Mouse (Mus musculus) heart, embryonic 14.5 days (tissue): ENCODE data around the gene Dhrs11. TPM values are rescaled to one million over a fixed set of nuclear protein-coding genes. Genes with fewer than 3 reads are reported as not detected.
A peak's percentile ranks its signal among the peaks of the same experiment; 100 is the strongest.

Experiments used
- ATAC-seq: fragments of 200-750 bp; cut with Nextera tagmentation; 2 replicates; pipeline ENCODE4 v1.8.0; 2017; ENCODE audit warnings: low read depth, moderate TSS enrichment; ENCODE audit not compliant: insufficient number of reproducible peaks, insufficient read depth, low FRiP score
- H3K27ac ChIP-seq, 2 experiments: fragments of 200-500 bp in 1 of 2; fragments of 300-500 bp in 1 of 2; sonication (generic) in 1 of 2; replicated peaks in 1 of 2; 2 replicates each; pipeline ENCODE4 v1.5.1; 2012 to 2014; ENCODE audit warnings: low read depth in 2 of 2, low read length in 2 of 2, control low read depth in 1 of 2, mild to moderate bottlenecking in 1 of 2, mixed read lengths in 1 of 2; ENCODE audit not compliant: control insufficient read depth in 1 of 2, insufficient read depth in 1 of 2
- H3K27me3 ChIP-seq: fragments of 300-500 bp; sonication (generic); 2 replicates; pipeline ENCODE4 v1.6.1; 2014; ENCODE audit warnings: mild to moderate bottlenecking, low read length, control low read depth; ENCODE audit not compliant: control insufficient read depth, insufficient read depth
- H3K36me3 ChIP-seq: fragments of 300-500 bp; sonication (generic); 2 replicates; pipeline ENCODE4 v1.6.1; 2014; ENCODE audit warnings: mild to moderate bottlenecking, control low read depth, low read length, mixed read lengths; ENCODE audit not compliant: control insufficient read depth, insufficient read depth
- H3K4me1 ChIP-seq, 2 experiments: fragments of 200-500 bp in 1 of 2; fragments of 300-500 bp in 1 of 2; sonication (generic) in 1 of 2; 2 replicates each; pipeline ENCODE4 v1.6.1; 2012 to 2014; ENCODE audit warnings: low read length in 2 of 2, control low read depth in 1 of 2, mixed read lengths in 1 of 2; ENCODE audit not compliant: control insufficient read depth in 2 of 2, insufficient read depth in 2 of 2
- H3K4me2 ChIP-seq: fragments of 300-500 bp; sonication (generic); 2 replicates; pipeline ENCODE4 v1.6.1; 2014; ENCODE audit warnings: mild to moderate bottlenecking, low read length
- H3K4me3 ChIP-seq, 2 experiments: fragments of 200-500 bp in 1 of 2; fragments of 300-500 bp in 1 of 2; sonication (generic) in 1 of 2; 2 replicates each; pipeline ENCODE4 v1.5.1; 2012 to 2014; ENCODE audit warnings: low read length in 2 of 2, mild to moderate bottlenecking in 2 of 2, control low read depth in 1 of 2, low read depth in 1 of 2, moderate library complexity in 1 of 2; ENCODE audit not compliant: control insufficient read depth in 1 of 2, insufficient read depth in 1 of 2
- H3K9ac ChIP-seq: fragments of 300-500 bp; sonication (generic); 2 replicates; pipeline ENCODE4 v1.6.1; 2014; ENCODE audit warnings: mild to moderate bottlenecking, low read length
- H3K9me3 ChIP-seq: fragments of 300-500 bp; sonication (generic); 2 replicates; pipeline ENCODE4 v1.6.1; 2016; ENCODE audit warnings: low read length, control low read depth; ENCODE audit not compliant: control insufficient read depth
- WGBS: fragments of 180-500 bp; shearing (Covaris S2); extraction: QIAGEN DNeasy Blood & Tissue Kit; methylation state at CpG from one replicate; pipeline ENCODE4 v1.1.7; 2014; 5-methylcytosine and 5-hydroxymethylcytosine counted together
- polyA plus RNA-seq: library from polyadenylated mRNA; unstranded; fragments of >200 nt; fragmentation: Nextera tagmentation; extraction: Ambion mirVana; gene quantifications from 2 replicates; pipeline ENCODE4 v1.2.1, GENCODE M21; 2014

Dhrs11 gene
- polyA plus RNA-seq, 1 experiment from 2014 or later: 46.5 TPM

DNA sequence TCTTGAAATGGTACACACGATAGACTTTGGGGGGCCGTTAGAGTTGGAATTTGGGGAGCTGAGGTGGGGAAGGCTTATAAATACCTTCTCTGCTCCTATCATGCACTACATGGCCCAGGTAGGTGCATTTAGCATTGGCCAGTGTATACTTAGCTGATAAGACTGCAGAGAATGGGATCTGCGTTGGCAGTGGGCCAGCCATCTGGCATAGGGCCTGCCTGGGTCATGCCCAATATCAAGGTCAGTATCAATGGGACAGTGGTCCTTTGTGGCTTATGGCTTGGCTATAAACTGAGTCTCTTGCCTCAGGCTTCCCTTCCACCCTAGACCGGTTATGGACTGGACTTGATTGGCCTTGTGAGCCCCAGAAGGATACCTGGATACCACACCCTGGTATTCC lies 24.4 kb downstream of the Dhrs11 start:
- Histone ChIP-seq H3K27me3 (no peaks in the 10 kb centered on the region), H3K4me2 (no peak overlapping the region), H3K9me3 (no peaks in the 10 kb centered on the region), H3K4me1 (no peaks in the 10 kb centered on the region), H3K4me3 (no peak overlapping the region), H3K9ac (no peak overlapping the region), H3K27ac (no peak overlapping the region), H3K36me3 (no peaks in the 10 kb centered on the region)
- WGBS: 80% methylated on average over 4 of the region's 4 CpGs
- ATAC-seq: no peak

DNA sequence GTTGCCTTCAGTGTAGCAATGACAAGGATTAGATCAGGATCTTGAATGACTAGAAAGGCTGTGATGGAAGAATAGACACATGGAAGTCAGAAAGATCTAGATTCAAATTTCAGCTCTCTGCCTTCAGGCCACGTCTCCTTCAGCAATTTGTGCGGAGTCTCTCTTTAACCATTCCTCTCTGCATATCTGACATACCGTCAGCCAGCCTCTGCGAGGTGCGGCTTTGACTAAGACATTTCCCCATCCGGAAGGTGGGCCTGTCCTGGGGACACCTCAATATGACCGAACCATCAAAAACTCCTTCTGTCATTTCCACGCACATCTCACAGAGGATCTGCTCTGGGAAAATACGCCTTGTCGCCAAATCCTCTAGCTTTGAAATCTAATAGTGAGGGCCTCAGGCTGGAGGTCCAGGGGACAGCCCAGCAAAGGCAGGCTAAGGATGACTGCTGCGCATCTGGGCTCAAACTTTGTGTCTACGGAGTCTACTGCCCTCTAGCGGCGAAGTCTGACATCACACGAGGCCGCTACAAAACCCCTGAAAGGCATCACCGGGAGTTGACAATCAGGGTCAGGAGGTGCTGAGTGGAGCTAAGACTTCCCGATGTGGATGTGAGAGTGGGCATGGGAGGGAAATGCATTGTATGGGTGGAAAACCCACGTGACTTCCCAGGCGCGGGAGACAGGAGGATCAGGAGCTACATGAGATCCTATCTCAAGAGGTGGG lies 31.0 kb downstream of the Dhrs11 start:
- Histone ChIP-seq H3K27ac (no peak overlapping the region), H3K9ac (no peak overlapping the region), H3K4me2 (no peak overlapping the region), H3K36me3 (no peaks in the 10 kb centered on the region), H3K27me3 (peaks cover 8% of the 10 kb centered on the region), H3K4me1 (no peaks in the 10 kb centered on the region), H3K9me3 (0 out of 2 replicates have a peak, but pooled peaks cover 2% of the 10 kb centered on the region), H3K4me3 (no peak overlapping the region)
- no peak for ATAC-seq
- 19% methylated on average over 21 of the region's 21 CpGs for WGBS

DNA sequence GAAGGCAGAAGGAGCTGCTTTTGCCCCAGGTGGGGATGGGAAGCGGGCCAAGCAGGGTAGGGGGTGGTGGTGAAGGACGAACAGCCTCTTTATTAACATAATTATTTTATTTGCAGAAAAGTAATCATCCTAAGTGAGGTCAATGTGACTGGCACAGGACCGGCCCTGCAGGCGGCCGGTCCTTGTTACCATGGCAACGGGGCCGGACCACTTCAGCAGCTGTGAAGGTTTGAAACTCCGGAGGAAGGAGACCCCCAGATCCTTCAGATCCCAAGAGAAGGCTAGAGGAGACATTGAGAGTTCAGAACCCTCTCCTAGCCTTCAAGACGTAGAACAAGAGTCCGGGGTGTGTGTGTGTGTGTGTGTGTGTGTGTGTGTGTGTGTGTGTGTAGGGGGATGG lies 31.8 kb downstream of the Dhrs11 start:
- WGBS: 58% methylated on average over 10 of the region's 10 CpGs
- no peaks in the 10 kb centered on the region for H3K36me3 ChIP-seq

DNA sequence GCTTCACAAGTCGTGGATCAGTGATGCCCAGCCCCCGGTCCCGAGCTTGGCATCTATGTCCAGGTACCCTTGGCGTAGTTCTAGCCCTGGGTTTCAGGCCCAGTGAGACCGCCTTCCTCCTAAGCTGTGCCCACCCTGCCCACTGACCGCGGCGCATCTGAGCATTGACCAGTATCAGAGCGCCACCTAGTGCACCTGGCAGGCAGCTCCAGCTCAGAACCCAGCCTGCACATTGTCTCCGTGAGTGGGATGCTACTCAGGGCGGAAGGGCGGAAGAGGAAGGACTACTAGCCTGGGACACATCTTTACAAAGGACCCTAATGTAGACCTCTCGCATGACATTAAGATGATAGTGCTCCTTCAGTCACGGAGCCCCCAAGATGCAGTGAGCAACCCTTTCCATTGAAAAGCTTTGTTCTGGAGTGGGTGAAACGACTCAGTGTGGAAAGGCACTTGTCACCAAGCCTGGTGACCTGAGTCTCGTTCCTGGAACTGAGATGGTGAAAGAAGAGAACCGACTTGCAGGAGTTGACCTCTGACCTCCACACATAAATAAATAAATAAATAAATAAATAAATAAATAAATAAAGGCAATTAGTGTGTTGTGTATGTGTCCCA lies 34.2 kb downstream of the Dhrs11 start:
- WGBS: 7% methylated on average over 17 of the region's 17 CpGs
- Histone ChIP-seq H3K27me3 (peaks cover 13% of the 10 kb centered on the region), H3K9me3 (0 out of 2 replicates have a peak, but pooled peaks cover 2% of the 10 kb centered on the region), H3K9ac (no peak overlapping the region), H3K4me1 (no peaks in the 10 kb centered on the region), H3K27ac (no peak overlapping the region), H3K4me3 (no peak overlapping the region), H3K36me3 (no peaks in the 10 kb centered on the region), H3K4me2 (peak overlapping the region; percentile 39)
- peak; percentile 33; the same call in 1 of the 2 replicates for ATAC-seq

More for the DNA sequence above, 31.8 kb downstream of the Dhrs11 start:
- 0 out of 2 replicates have a peak, but pooled peaks cover 2% of the 10 kb centered on the region for H3K9me3 ChIP-seq
- H3K9ac ChIP-seq: no peak overlapping the region
- peaks cover 9% of the 10 kb centered on the region for H3K27me3 ChIP-seq
- H3K4me3 ChIP-seq: no peak overlapping the region
- ATAC-seq: no peak
- no peak overlapping the region for H3K27ac ChIP-seq
- no peaks in the 10 kb centered on the region for H3K4me1 ChIP-seq
- no peak overlapping the region for H3K4me2 ChIP-seq

DNA sequence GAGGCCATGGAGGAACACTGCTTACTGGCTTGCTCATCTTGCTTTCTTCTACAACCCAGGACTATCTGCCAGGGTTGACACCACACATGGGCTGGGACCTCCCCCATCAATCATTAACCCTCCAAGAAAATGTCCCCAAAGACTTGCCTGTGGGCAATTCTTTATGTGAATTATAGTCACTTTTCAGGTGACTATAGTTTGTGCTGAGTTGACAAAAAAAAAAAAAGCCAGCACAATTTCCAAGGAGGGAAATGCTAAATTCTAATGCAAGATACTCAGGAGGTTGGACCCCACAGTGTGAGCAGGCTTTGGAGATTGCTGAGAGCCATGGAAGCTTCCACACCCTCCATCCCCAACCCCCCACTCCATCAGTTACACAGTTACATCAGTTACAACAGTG lies 35.2 kb downstream of the Dhrs11 start:
- no peak overlapping the region for H3K9ac ChIP-seq
- H3K4me1 ChIP-seq: no peaks in the 10 kb centered on the region
- H3K27me3 ChIP-seq: peaks cover 13% of the 10 kb centered on the region
- no peaks in the 10 kb centered on the region for H3K36me3 ChIP-seq
- no peak for ATAC-seq
- H3K4me2 ChIP-seq: no peak overlapping the region
- 0 out of 2 replicates have a peak, but pooled peaks cover 2% of the 10 kb centered on the region for H3K9me3 ChIP-seq
- no peak overlapping the region for H3K27ac ChIP-seq
- H3K4me3 ChIP-seq: no peak overlapping the region

DNA sequence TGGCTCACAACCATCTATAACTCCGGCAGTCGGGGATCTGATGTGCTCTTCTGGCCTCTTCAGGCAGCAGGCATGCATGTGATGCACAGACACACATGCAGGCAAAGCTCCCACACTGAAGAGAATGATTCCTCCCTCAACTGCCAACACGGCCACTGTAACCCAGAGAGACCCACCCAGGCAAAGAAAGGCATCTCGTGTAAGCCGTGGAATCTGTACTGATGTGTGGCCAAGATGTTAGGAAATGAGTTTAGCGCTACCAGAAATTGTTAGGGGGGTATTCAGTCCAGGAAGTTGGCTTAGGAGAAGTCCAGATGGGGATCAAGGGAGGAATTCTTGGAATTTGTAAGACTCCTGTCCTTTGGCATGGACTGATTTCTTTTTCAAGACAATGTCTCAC lies 38.4 kb downstream of the Dhrs11 start:
- peaks cover 5% of the 10 kb centered on the region; the same call in 1 of the 2 replicates for H3K27me3 ChIP-seq
- no peaks in the 10 kb centered on the region for H3K4me1 ChIP-seq
- no peak for ATAC-seq
- no peak overlapping the region for H3K4me2 ChIP-seq
- no peak overlapping the region for H3K27ac ChIP-seq
- 0 out of 2 replicates have a peak, but pooled peaks cover 2% of the 10 kb centered on the region for H3K9me3 ChIP-seq
- no peak overlapping the region for H3K4me3 ChIP-seq
- no peak overlapping the region for H3K9ac ChIP-seq
- WGBS: 75% methylated on average over 6 of the region's 6 CpGs
- no peaks in the 10 kb centered on the region for H3K36me3 ChIP-seq

DNA sequence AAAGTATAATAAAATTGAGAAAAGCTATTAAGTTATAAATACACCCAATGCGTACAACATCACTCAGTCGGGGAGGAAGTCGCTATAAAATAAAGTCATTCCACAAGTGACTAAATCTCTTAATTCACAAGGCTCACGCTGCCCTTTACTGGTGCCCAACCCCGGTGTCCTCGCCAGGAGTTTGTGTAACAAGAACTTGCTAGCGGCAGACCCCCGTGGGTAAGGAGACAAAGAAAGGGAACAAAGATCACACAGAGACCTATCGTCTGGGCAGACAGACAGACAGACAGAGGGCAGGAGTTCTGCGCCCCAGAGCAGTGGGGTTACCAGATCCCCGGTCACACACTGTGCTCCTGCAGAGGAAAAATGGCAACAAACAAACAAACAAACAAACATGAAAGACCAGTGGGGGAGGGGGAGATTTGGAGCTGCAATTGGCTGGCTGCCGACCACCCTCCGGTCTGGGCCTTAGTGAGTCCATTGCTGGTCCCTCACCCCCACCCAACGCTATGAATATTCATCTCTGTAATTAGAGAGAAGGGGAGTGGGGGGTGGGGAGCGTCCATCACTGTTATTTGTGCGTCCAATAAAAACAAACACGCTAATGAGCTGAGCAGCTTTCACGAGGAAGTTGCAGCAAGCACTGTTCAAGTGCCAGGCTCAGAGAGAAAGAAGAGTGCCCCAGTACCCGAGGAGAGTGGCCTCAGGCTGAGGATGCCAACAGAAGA lies 48.5 kb downstream of the Dhrs11 start:
- Histone ChIP-seq H3K27me3 (peaks cover 43% of the 10 kb centered on the region), H3K4me3 (no peak overlapping the region), H3K4me1 (peaks cover 2 to 10% of the 10 kb centered on the region in 2 experiments; a peak in 3 of 4 replicates), H3K9me3 (no peaks in the 10 kb centered on the region), H3K36me3 (no peaks in the 10 kb centered on the region), H3K9ac (no peak overlapping the region), H3K4me2 (0 out of 2 replicates have a peak overlapping the region, but pooled peaks have one; percentile 11), H3K27ac (no peak overlapping the region)
- ATAC-seq: no peak
- 7% methylated on average over 19 of the region's 19 CpGs for WGBS
